Mouse (Mus musculus) heart, postnatal 0 days (tissue): ENCODE results near the gene Galk1.

Source experiments
- CTCF ChIP-seq: IDR thresholded peaks from 2 replicates; pipeline ENCODE4 v1.5.1; 2016; ENCODE audit warnings: antibody characterized with exemption, control low read depth, low read depth
- EP300 ChIP-seq: IDR thresholded peaks from 2 replicates; pipeline ENCODE4 v1.6.1; 2016; ENCODE audit warnings: antibody characterized with exemption, low read depth

GRCm38 (mm10) chr11:116028177-116028865 is 15.8 kb upstream of the Galk1 start:
- TF ChIP-seq CTCF (no peak), EP300 (no peak)
